Mouse (Mus musculus) ES-Bruce4 (cell line): ENCODE data around the gene AC109138.7.

Experiments used
- CTCF ChIP-seq: IDR thresholded peaks from one replicate; pipeline ENCODE4 v1.8.1; 2011; ENCODE audit warnings: low read depth, low read length
- POLR2A ChIP-seq: IDR thresholded peaks from one replicate; pipeline ENCODE4 v1.8.1; 2011; ENCODE audit warnings: low read length; ENCODE audit not compliant: insufficient read depth

DNA sequence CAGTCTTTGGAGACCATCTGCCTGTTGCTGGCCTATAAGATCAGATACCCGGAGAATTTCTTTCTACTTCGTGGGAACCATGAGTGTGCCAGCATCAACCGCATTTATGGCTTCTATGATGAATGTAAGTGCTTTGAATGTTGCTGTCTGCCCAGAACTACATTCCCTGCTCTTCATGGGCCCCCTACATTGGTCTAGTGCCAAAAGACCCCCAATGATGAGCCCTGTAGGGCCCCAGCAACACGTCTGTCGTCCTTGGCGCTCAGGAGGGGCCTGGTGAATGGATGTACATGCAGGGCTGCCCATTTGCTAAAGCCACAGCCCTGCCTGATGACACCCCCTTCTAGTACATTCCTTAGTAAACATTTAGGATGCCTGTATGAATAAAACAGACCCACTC lies 21.0 kb upstream of the AC109138.7 start:
- TF ChIP-seq CTCF, result no peak
- TF ChIP-seq POLR2A, result no peak
